In genomic region chr10:19062098-19062905, GRCm38 (mm10) we compare ENCODE assay signal across 8 mouse cellular contexts. TPM values are rescaled to one million over a fixed set of nuclear protein-coding genes. Genes with fewer than 3 reads are reported as not detected.
DNase-seq lines count a peak whose midpoint lies in the region; ATAC-seq and TF ChIP-seq lines count a peak whose summit lies in the region.

No protein-coding gene starts in this region.

- TF ChIP-seq RAD21 in MEL (IDR thresholded peaks at IDR 0.05; ENCODE audit: low read depth, low read length), result no peak

- no peaks in the 10 kb centered on the region for H3K27me3 ChIP-seq in hindbrain, embryonic 11.5 days (ENCODE audit: control insufficient read depth, insufficient read depth, low read length)
- no peaks in the 10 kb centered on the region for H3K27me3 ChIP-seq in hindbrain, embryonic 12.5 days
- no peaks in the 10 kb centered on the region for H3K27me3 ChIP-seq in MEL (ENCODE audit: control insufficient read depth in 1 of 2, insufficient read depth in 2 of 2, low read length in 2 of 2)

- no peak overlapping the region for H3K9ac ChIP-seq in hindbrain, embryonic 11.5 days (ENCODE audit: low read depth, low read length)
- no peak overlapping the region for H3K9ac ChIP-seq in hindbrain, embryonic 12.5 days
- H3K9ac ChIP-seq in MEL (ENCODE audit: control insufficient read depth, low read depth, low read length, poor library complexity, severe bottlenecking), result peak overlapping the region; percentile 49

- H3K4me2 ChIP-seq in hindbrain, embryonic 11.5 days (replicated peaks; ENCODE audit: low read depth, low read length), result no peak overlapping the region
- no peak overlapping the region for H3K4me2 ChIP-seq in hindbrain, embryonic 12.5 days (replicated peaks)

- ATAC-seq in hindbrain, embryonic 11.5 days (ENCODE audit: low FRiP score), result no peak
- ATAC-seq in hindbrain, embryonic 12.5 days (ENCODE audit: low FRiP score), result no peak
- ATAC-seq in monocyte, adult 5-6 weeks (replicated peaks; ENCODE audit: insufficient number of reproducible peaks, low FRiP score, low TSS enrichment, poor library complexity, severe bottlenecking), result peak; percentile 90

- H3K4me1 ChIP-seq in hindbrain, embryonic 11.5 days (replicated peaks; ENCODE audit: control insufficient read depth, insufficient read depth, low read length), result no peaks in the 10 kb centered on the region
- no peaks in the 10 kb centered on the region for H3K4me1 ChIP-seq in hindbrain, embryonic 12.5 days
- peaks cover 23 to 26% of the 10 kb centered on the region in 2 experiments for H3K4me1 ChIP-seq in MEL (ENCODE audit: control insufficient read depth in 1 of 2, insufficient read depth in 2 of 2, low read length in 2 of 2)

- H3K4me3 ChIP-seq in hindbrain, embryonic 11.5 days (ENCODE audit: low read depth, low read length), result no peak overlapping the region
- no peak overlapping the region for H3K4me3 ChIP-seq in hindbrain, embryonic 12.5 days
- H3K4me3 ChIP-seq in MEL (ENCODE audit: control insufficient read depth in 1 of 2, insufficient read depth in 1 of 2, low read depth in 2 of 2, low read length in 2 of 2), result peak overlapping the region; percentile 43 to 47

- no peaks in the 10 kb centered on the region; the same call in 1 of the 2 replicates for H3K79me2 ChIP-seq in MEL (ENCODE audit: control insufficient read depth, insufficient read depth, low read length, poor library complexity)

- peak; percentile 7 for DNase-seq in hindbrain, embryonic 11.5 days (ENCODE audit: low spot score)
- peak; percentile 82 for DNase-seq in MEL (ENCODE audit: low read depth, low spot score)
- DNase-seq in heart, adult 18-20 months, result peak; percentile 51 to 73
- peak; percentile 32 for DNase-seq in large intestine, adult 2 months (ENCODE audit: low read depth, low spot score)
- DNase-seq in urinary bladder, postnatal 25 days (ENCODE audit: low spot score), result no peak
- no peak for DNase-seq in cerebellum, adult 11-12 months

- no peaks in the 10 kb centered on the region for H3K36me3 ChIP-seq in hindbrain, embryonic 11.5 days (ENCODE audit: control insufficient read depth, insufficient read depth, low read length)
- no peaks in the 10 kb centered on the region for H3K36me3 ChIP-seq in hindbrain, embryonic 12.5 days
- peaks cover 0 to 41% of the 10 kb centered on the region in 2 experiments; a peak in 2 of 4 replicates for H3K36me3 ChIP-seq in MEL (ENCODE audit: control insufficient read depth in 1 of 2, insufficient read depth in 2 of 2, low read length in 2 of 2)

- WGBS in hindbrain, embryonic 11.5 days, result 68% methylated on average over 15 of the region's 15 CpGs
- 65% methylated on average over 15 of the region's 15 CpGs for WGBS in hindbrain, embryonic 12.5 days
- WGBS in large intestine, adult 2 months, result 32% methylated on average over 15 of the region's 15 CpGs

- no peak overlapping the region for H3K27ac ChIP-seq in hindbrain, embryonic 11.5 days (ENCODE audit: low read depth, low read length)
- H3K27ac ChIP-seq in hindbrain, embryonic 12.5 days, result no peak overlapping the region
- peak overlapping the region; percentile 74 for H3K27ac ChIP-seq in MEL (ENCODE audit: control insufficient read depth, low read depth, low read length)

- no peak for TF ChIP-seq CTCF in MEL (IDR thresholded peaks at IDR 0.05 in 2 of 3, conservative IDR thresholded peaks at IDR 0.05 in 1 of 3; ENCODE audit: control insufficient read depth in 1 of 3, insufficient read depth in 1 of 3, low read depth in 2 of 3, low read length in 3 of 3, poor library complexity in 1 of 3, severe bottlenecking in 1 of 3)

- TF ChIP-seq POLR2A in MEL (IDR thresholded peaks at IDR 0.05; ENCODE audit: control insufficient read depth in 1 of 2, insufficient read depth in 1 of 2, low read depth in 1 of 2, low read length in 2 of 2, poor library complexity in 1 of 2), result no peak

- H3K9me3 ChIP-seq in hindbrain, embryonic 11.5 days (ENCODE audit: control insufficient read depth, low read length), result no peaks in the 10 kb centered on the region
- H3K9me3 ChIP-seq in hindbrain, embryonic 12.5 days (replicated peaks), result no peaks in the 10 kb centered on the region
- H3K9me3 ChIP-seq in MEL (replicated peaks; ENCODE audit: insufficient read depth, low read length), result no peaks in the 10 kb centered on the region

- TF ChIP-seq EP300 in MEL (IDR thresholded peaks at IDR 0.05; ENCODE audit: low read depth in 1 of 2, low read length in 2 of 2), result peak in 1 of 2 experiments; percentile 90

TF ChIP-seq in MEL, 35 proteins besides CTCF, POLR2A, EP300 and RAD21:
- TF ChIP-seq GATA1 (IDR thresholded peaks at IDR 0.05; ENCODE audit: low read depth, low read length), result peak; percentile 62; the same call in 1 of the 2 replicates
- TF ChIP-seq MAX (IDR thresholded peaks at IDR 0.05; ENCODE audit: low read length), result peak; percentile 62
- peak; percentile 90 for TF ChIP-seq USF1 (IDR thresholded peaks at IDR 0.05; ENCODE audit: low read depth, low read length)
- TF ChIP-seq TBP (IDR thresholded peaks at IDR 0.05; ENCODE audit: low read depth, low read length), result peak; percentile 33; the same call in 1 of the 2 replicates
- TF ChIP-seq KAT2A (conservative IDR thresholded peaks at IDR 0.05; ENCODE audit: low read depth, low read length), result no peak
- no peak for TF ChIP-seq GABPA (IDR thresholded peaks at IDR 0.05; ENCODE audit: low read depth, low read length)
- TF ChIP-seq SMC3 (IDR thresholded peaks at IDR 0.05; ENCODE audit: low read depth, low read length), result no peak
- TF ChIP-seq POLR2AphosphoS5 (IDR thresholded peaks at IDR 0.05; ENCODE audit: borderline replicate concordance, low read depth, low read length), result no peak
- no peak for TF ChIP-seq MYC (IDR thresholded peaks at IDR 0.05; ENCODE audit: low read depth, low read length)
- TF ChIP-seq CHD1 (IDR thresholded peaks at IDR 0.05; ENCODE audit: low read depth, low read length), result no peak
- no peak for TF ChIP-seq E2F4 (IDR thresholded peaks at IDR 0.05; ENCODE audit: borderline replicate concordance, low read depth, low read length)
- peak; percentile 48 for TF ChIP-seq HCFC1 (IDR thresholded peaks at IDR 0.05; ENCODE audit: low read depth, low read length)
- peak; percentile 86 for TF ChIP-seq MYB (IDR thresholded peaks at IDR 0.05; ENCODE audit: low read depth, low read length)
- no peak for TF ChIP-seq ZC3H11A (IDR thresholded peaks at IDR 0.05; ENCODE audit: low read depth, low read length)
- peak; percentile 65; the same call in 1 of the 2 replicates for TF ChIP-seq BHLHE40 (IDR thresholded peaks at IDR 0.05; ENCODE audit: borderline replicate concordance, low read depth, low read length)
- no peak for TF ChIP-seq MAFK (IDR thresholded peaks at IDR 0.05; ENCODE audit: borderline replicate concordance, low read depth, low read length)
- 0 out of 4 replicates have a peak, but pooled peaks of 1 of the 2 experiments have one; percentile 45 for TF ChIP-seq USF2 (IDR thresholded peaks at IDR 0.05; ENCODE audit: borderline replicate concordance in 1 of 2, insufficient read depth in 1 of 2, low read depth in 1 of 2, low read length in 2 of 2)
- TF ChIP-seq NELFE (IDR thresholded peaks at IDR 0.05; ENCODE audit: low read depth, low read length), result no peak
- TF ChIP-seq MXI1 (IDR thresholded peaks at IDR 0.05; ENCODE audit: low read depth, low read length), result no peak
- TF ChIP-seq ZMIZ1 (IDR thresholded peaks at IDR 0.05; ENCODE audit: low read depth, low read length), result no peak
- peak; percentile 57; the same call in 1 of the 2 replicates for TF ChIP-seq RCOR1 (IDR thresholded peaks at IDR 0.05; ENCODE audit: low read depth, low read length)
- TF ChIP-seq CHD2 (IDR thresholded peaks at IDR 0.05; ENCODE audit: low read length), result no peak
- no peak for TF ChIP-seq ZNF384 (IDR thresholded peaks at IDR 0.05; ENCODE audit: low read depth, low read length)
- TF ChIP-seq NRF1 (IDR thresholded peaks at IDR 0.05; ENCODE audit: insufficient read depth, low read depth, low read length, poor library complexity, severe bottlenecking), result no peak
- TF ChIP-seq TAL1 (IDR thresholded peaks at IDR 0.05; ENCODE audit: low read length), result no peak
- peak; percentile 87 for TF ChIP-seq ETS1 (IDR thresholded peaks at IDR 0.05; ENCODE audit: low read depth, low read length)
- TF ChIP-seq TCF12 (IDR thresholded peaks at IDR 0.05; ENCODE audit: low read depth, low read length), result peak; percentile 88
- no peak for TF ChIP-seq MEF2A (IDR thresholded peaks at IDR 0.05; ENCODE audit: extremely low read depth, insufficient replicate concordance, low read depth, low read length, poor library complexity, severe bottlenecking)
- no peak for TF ChIP-seq POLR2AphosphoS2 (IDR thresholded peaks at IDR 0.05; ENCODE audit: low read length)
- no peak; the same call in 1 of the 2 replicates for TF ChIP-seq SIN3A (IDR thresholded peaks at IDR 0.05; ENCODE audit: low read length)
- no peak for TF ChIP-seq UBTF (IDR thresholded peaks at IDR 0.05; ENCODE audit: borderline replicate concordance, insufficient read depth, low read depth, low read length)
- TF ChIP-seq ELF1 (IDR thresholded peaks at IDR 0.05; ENCODE audit: low read depth, low read length), result peak; percentile 51; the same call in 1 of the 2 replicates

RNA-seq across cellular contexts. Expression of gene Tnfaip3, which starts 46.8 kb away (rescaled TPM):
- 1.4 and 2.0 TPM in 2 replicates for polyA plus RNA-seq in hindbrain, embryonic 11.5 days (2014; fragmentation: Nextera tagmentation; extraction: Ambion mirVana)
- polyA plus RNA-seq in hindbrain, embryonic 12.5 days (2016; fragmentation: Nextera tagmentation; extraction: Ambion mirVana), result 2.0 and 2.9 TPM in 2 replicates
- 0.54 and 0.56 TPM in 2 replicates for total RNA-seq in MEL (2012; rRNA removed)
- polyA plus RNA-seq in MEL (2012; ENCODE audit: insufficient read depth in 1 of 2, insufficient read length in 2 of 2, low read depth in 1 of 2, low replicate concordance in 2 of 2, missing spikeins in 1 of 2), result under 1 TPM in 1 of 2 experiments, not detected in 1; 0.38 TPM
- 1 to 10 TPM; 1.5 to 3.2 TPM for total RNA-seq in heart, adult 18-20 months (2021)
- 9.9 and 17.4 TPM in 2 replicates for polyA plus RNA-seq in large intestine, adult 2 months (2012; rRNA removed)
- 303 to 429 TPM (median 333 TPM) in 3 replicates for total RNA-seq in monocyte, adult 5-6 weeks (2017)

Comparison
In these comparisons a context has a peak if more than half of its experiments do, and no peak if none do; other contexts are left out.
1. DNase-seq: peak in hindbrain, embryonic 11.5 days (single experiment), MEL (single experiment), heart, adult 18-20 months (2 of 2) and large intestine, adult 2 months (single experiment); none in urinary bladder, postnatal 25 days (single experiment) and cerebellum, adult 11-12 months (single experiment).
2. H3K4me3 ChIP-seq: peak in MEL (2 of 2); none in hindbrain, embryonic 11.5 days (single experiment) and hindbrain, embryonic 12.5 days (single experiment).